Mouse (Mus musculus) cortical plate, adult 2 months (tissue): Measurements from ENCODE around the gene Tab3.

Source experiments
- CTCF ChIP-seq: fragments of 200-500 bp; IDR thresholded peaks from 2 replicates; pipeline ENCODE4 v1.5.1; 2011; ENCODE audit warnings: mild to moderate bottlenecking, control low read depth, low read length; ENCODE audit not compliant: insufficient read depth; ENCODE audit errors: extremely low read depth
- POLR2A ChIP-seq: fragments of 200-500 bp; IDR thresholded peaks from 2 replicates; pipeline ENCODE4 v1.6.1; 2011; ENCODE audit warnings: mild to moderate bottlenecking, low read length, control low read depth; ENCODE audit not compliant: insufficient read depth; ENCODE audit errors: extremely low read depth

DNA sequence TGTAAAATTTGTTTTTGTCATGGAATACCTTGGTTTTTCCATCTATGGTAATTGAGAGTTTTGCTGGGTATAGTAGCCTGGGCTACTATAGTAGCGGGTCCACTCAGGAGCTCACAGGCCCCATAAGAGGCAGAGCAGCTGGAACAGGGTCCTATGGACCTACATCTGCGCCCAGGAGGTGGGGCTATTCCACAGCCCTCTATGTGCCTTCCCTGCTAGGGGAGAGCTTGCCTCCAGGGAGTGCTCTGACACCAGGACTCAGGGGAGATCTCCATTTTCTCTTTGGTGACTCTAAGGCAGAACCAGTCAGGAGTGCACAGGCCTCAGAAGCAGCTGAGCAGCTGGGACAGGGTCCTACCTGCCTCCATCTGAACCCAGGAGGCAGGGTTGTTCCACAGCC lies 109.9 kb downstream of the Tab3 start:
- TF ChIP-seq POLR2A (no peak), CTCF (no peak)
